Mouse (Mus musculus): ENCODE results near the gene Nxnl1. TPM values are rescaled to one million over a fixed set of nuclear protein-coding genes. Genes with fewer than 3 reads are reported as not detected.

The Nxnl1 gene
- polyA plus RNA-seq (2012; rRNA removed) = not detected in 2 replicates

GRCm38 (mm10) chr8:71566501-71566900 lies at the start of gene Nxnl1:
Gene Nxnl1, minus strand, starts transcription at chr8:71566601.

DNA sequence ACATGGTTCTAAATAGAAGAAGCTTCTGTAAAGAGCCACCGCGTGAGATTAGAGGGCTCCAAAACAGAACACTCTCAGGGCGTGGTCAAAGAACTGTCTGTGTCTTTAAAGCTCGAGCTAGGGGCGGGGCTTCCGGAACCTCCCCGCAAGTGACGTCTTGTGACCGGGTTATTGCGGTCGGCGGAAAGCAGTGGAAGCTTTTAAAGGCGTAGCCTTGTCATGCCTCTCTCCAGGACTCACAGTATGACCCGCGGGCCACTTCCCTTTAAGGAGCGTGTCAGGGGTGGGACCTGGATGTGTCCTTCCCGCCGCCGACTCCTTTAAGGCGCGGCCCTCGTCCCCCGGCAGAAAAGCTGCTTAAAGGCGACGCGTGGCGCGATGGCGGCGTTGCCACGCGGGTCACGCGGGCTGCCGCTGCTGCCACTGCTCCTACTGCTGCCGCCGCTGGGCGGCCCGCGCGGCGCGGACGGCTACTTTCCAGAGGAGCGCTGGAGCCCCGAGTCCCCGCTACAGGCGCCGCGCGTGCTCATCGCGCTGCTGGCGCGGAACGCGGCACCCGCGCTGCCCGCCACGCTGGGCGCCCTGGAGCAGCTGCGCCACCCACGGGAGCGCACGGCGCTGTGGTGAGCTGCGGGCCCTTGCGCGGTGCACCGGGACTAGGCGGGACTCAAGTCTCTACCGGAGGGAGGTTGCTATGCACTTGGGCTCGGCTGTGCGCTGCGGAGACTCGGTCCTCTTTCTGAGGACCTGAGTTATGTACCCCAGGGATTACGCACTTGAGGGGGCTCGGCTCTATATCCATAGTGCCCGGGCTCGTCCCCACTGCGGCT lies 44.6 kb upstream of the Nxnl1 start, which contains the start of gene Colgalt1:
Gene Colgalt1 (plus strand): TSS at position 177 of the 830 bp plus-strand sequence.

GRCm38 (mm10) chr8:71597451-71597850 lies 31.1 kb upstream of the Nxnl1 start, which contains the start of gene Fam129c:
Gene Fam129c, plus strand, starts transcription at chr8:71597648.

DNA sequence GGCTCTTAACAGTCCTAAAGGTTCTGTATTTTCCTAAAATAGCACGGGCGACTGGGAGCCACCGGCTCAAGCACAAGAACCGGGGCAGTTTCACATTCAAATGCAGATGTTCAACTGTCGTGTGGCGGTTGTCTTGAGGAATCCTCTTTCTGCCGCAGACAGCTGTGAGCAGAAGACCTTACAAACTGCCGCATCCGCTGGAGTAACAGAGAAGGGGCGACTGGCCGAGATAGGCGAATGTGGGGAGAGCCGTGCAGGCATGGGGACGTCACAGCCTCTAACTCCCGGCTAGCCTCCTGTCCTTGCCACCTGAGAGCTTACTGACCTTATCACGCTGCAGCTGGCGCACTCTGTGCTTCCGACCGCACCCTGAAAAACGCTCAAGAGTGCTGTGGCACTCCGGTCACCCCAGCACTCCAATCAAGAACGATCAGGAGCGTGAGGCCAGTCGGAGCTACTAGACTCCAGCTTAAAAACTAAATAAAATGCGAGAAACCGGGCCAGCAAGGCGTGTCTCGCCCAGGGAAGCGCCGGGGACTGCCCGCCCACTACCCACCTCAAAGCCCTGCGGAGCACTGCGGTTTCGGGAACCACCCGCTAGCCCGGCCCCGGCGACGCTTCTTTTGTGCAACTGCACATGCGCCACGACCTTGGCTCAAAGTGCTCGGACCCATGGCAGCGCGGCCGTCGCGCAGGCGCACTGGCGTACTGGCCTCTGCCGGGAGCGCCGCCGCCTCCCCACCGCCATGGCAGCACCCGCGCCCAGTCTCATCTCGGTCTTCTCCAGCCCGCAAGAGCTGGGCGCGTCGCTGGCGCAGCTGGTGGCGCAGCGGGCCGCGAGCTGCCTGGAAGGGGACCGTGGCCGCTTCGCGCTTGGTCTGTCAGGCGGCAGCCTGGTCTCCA lies 25.3 kb upstream of the Nxnl1 start, which contains the start of gene Pgls:
Gene Pgls (plus strand): TSS at position 706 of the 903 bp plus-strand sequence.

DNA sequence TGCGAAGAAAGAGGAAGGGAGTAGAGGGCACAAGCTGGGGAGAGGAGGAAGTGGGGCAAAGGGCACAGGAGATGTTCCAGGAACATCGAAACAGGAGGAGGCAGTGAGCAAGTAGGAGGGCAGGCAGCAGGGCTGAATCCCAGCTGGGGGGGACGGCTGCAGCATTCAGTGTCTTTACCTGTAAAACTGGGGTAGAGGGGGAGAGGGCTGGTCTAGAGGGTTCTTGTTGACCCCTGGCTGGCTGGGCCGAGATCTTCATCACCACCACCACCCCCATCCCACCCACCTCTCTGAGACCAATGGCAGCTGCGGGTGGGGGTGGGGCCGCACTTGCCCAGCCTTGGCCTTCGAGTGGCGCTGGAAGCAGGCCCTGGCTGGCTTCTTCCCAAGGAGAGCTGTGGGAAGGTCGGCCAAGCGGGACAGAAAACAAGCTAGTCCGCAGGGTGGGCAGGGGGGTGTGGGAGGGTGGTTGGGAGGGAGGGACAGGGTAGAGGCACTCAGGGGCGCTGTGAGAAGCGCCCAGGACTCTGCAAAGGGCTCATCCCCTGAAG lies 2.1 kb upstream of the Nxnl1 start, which contains the start of gene Slc27a1:
Gene Slc27a1 (plus strand): TSS at position 496 of the 551 bp plus-strand sequence.

DNA sequence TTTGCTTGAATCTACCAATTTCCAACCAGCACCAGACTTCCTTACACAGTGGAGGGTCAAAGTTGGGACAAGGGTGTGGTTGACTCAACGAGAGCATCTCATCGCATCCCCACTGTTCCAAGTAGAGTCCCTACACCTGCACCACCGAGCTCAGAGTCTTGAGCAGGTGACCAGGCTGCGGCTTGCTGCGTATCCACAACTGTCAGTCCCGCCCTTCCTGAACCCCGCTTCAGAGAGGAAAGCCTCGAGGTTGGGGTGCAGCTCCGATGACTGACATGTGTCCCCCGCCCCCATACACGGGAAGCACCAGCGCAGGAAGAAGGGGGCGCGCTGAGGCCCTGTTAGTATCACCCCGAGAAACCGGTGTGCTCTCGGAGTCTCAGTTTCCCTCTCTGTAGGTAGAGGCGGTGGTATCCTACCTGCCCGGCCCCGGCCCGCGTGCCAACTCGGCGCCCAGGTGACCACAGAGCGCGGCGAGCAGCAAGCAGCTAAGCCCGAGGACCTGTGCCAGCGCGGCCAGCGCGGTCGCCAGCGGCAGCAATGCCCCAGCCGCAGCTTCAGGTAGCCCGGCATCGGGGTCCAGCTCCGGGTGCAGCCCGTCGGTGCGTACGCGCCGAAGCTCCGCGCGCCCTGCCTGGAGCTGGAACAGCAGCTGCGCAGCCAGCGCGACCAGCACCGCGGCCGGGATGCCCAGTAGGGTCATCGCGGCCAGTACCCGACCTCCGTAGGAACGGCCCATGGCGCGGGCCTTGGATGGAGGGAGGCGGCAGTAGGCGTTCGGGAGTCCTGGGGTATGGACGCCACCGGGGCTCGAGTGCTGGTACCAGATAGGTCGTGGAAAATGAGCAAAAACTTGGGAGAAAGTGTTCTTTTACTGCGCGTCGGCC lies 8.1 kb downstream of the Nxnl1 start, which contains the start of gene Tmem221:
Gene Tmem221 (minus strand): TSS at position 801 of the 887 bp plus-strand sequence.

DNA sequence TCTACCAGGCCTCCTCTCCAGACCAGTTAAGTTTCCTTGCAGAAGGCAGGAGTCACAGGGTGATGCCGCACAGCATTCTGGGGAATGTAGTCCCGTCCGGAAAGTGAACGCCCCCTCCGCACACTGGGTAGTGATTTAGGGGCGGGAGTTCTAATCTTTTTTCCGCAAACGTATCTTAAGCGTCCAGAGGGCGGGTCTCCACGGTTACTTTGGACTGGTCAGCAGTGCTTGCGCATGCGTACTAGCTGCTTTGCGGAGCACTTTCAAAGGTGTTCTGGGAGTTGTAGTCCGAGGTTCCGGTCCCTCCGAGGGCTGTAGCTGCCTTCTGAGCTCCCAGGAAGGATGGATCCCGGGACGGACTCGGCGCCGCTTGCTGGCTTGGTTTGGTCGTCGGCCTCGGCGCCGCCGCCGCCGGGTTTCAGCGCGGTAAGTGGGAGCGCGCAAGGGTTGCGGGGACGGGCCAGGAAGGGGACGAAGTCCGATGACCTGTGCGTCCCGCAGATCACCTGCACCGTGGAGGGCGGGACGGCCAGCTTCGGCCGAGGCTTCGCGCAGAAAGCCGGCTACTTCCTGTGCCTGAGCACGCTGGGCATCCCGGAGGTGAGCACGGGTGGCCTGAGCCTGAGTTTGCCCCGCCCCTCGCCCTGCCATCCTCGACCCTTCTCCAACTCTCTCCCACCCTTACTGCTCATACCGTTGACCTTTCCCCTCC lies 23.6 kb downstream of the Nxnl1 start, which contains the start of gene Mvb12a:
Gene Mvb12a (plus strand): TSS at position 291 of the 712 bp plus-strand sequence.

GRCm38 (mm10) chr8:71537028-71537867 lies 29.2 kb downstream of the Nxnl1 start, which contains the start of gene Bst2:
Gene Bst2, minus strand, starts transcription at chr8:71537456.

DNA sequence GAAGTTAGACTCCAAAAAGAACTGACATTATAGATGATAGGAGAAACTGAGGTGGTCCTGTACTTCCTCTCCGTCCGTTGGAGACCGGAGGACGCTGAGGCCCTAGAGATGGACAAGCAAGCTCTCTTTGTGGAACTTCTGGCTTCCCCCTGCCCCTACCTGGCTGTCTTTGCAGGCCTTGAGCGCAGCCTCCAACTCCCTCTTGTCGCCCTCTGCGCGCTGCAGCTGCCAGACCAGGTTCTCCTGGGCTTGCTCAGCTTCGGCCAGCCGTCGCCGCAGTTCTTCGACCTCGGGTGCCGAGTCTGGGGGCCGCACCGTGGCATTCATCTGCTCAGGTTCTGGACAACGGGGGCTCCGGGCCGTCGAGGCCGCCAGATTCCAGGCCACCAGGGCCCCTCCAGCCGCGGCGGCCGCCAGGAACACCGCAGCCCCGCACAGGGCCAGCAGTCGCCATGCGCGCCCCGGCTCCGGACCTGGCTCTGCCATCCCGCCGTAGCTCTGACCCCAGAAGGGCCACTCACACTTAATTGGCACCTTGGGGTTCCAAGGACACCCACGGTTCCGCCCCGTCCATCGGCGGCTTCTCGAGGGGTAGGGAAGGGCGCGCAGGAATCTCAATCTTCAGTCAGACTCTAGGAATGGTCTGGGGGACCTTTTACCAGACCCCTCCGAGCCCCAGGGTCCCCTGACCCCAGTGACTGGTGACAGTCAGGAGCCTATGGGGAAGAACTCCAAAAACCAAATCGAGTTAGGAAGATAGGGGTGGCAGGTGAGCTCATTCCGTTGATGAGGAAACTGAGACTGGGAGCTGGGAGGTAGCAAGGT lies 41.0 kb downstream of the Nxnl1 start, which contains the start of gene Ccdc194:
Gene Ccdc194 (minus strand): TSS at position 486 of the 825 bp plus-strand sequence.

DNA sequence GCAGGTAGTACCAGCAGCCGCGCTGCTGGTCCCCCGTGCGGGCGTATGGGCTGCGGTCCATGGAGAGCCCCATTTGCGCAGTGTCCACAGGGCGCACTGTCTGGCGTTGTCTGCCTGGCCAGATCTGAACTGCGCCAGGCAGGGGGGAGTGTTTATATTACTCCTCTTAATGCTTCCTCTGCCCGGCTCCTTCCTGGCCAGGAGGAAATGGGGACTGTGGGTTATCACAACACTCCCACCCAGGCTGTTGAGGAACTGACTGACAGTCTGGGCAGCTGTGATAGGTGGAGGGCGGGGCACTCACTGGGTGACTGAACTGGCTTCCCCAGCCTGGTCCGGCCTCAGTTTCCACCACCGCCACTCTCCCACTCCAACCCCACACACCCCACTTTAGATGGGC lies 54.8 kb downstream of the Nxnl1 start, which contains the start of gene Plvap:
Gene Plvap (minus strand): TSS at position 109 of the 400 bp plus-strand sequence.

Other genes starting within 250 kb of the Nxnl1 start
- 58.7 and 64.8 TPM in 2 replicates for gene Use1, start 199.8 kb downstream of the Nxnl1 start, polyA plus RNA-seq (2012; rRNA removed)
- 3.7 and 3.9 TPM in 2 replicates for gene Ocel1, start 195.3 kb downstream of the Nxnl1 start, polyA plus RNA-seq (2012; rRNA removed)
- 41.6 and 43.5 TPM in 2 replicates for gene Nr2f6, start 184.6 kb downstream of the Nxnl1 start, polyA plus RNA-seq (2012; rRNA removed)
- 7.7 and 10.4 TPM in 2 replicates for gene Ushbp1, start 170.8 kb downstream of the Nxnl1 start, polyA plus RNA-seq (2012; rRNA removed)
- 52.9 and 54.8 TPM in 2 replicates for gene Babam1, start 169.7 kb downstream of the Nxnl1 start, polyA plus RNA-seq (2012; rRNA removed)
- 20.7 and 26.6 TPM in 2 replicates for gene Ankle1, start 160.6 kb downstream of the Nxnl1 start, polyA plus RNA-seq (2012; rRNA removed)
- 5.5 and 5.9 TPM in 2 replicates for gene Abhd8, start 102.9 kb downstream of the Nxnl1 start, polyA plus RNA-seq (2012; rRNA removed)
- 40.1 and 49.6 TPM in 2 replicates for gene Mrpl34, start 101.6 kb downstream of the Nxnl1 start, polyA plus RNA-seq (2012; rRNA removed)
- 20.9 and 21.3 TPM in 2 replicates for gene Dda1, start 97.4 kb downstream of the Nxnl1 start, polyA plus RNA-seq (2012; rRNA removed)
- gene Ano8, start 80.6 kb downstream of the Nxnl1 start, polyA plus RNA-seq (2012; rRNA removed) = 1.9 and 2.2 TPM in 2 replicates
- gene Gtpbp3, start 78.5 kb downstream of the Nxnl1 start, polyA plus RNA-seq (2012; rRNA removed) = 7.7 and 9.4 TPM in 2 replicates
- gene Plvap, start 54.8 kb downstream of the Nxnl1 start, polyA plus RNA-seq (2012; rRNA removed) = 22.0 and 24.1 TPM in 2 replicates
- gene Ccdc194, start 40.9 kb downstream of the Nxnl1 start, polyA plus RNA-seq (2012; rRNA removed) = 0.16 and 0.24 TPM in 2 replicates
- 137 and 184 TPM in 2 replicates for gene Bst2, start 29.1 kb downstream of the Nxnl1 start, polyA plus RNA-seq (2012; rRNA removed)
- gene Mvb12a, start 23.7 kb downstream of the Nxnl1 start, polyA plus RNA-seq (2012; rRNA removed) = 46.5 and 48.2 TPM in 2 replicates
- gene Tmem221, start 7.7 kb downstream of the Nxnl1 start, polyA plus RNA-seq (2012; rRNA removed) = 0.49 and 0.64 TPM in 2 replicates
- gene Slc27a1, start 2.3 kb upstream of the Nxnl1 start, polyA plus RNA-seq (2012; rRNA removed) = 6.8 and 7.5 TPM in 2 replicates
- 63.9 and 74.3 TPM in 2 replicates for gene Pgls, start 25.6 kb upstream of the Nxnl1 start, polyA plus RNA-seq (2012; rRNA removed)
- 5.4 and 6.2 TPM in 2 replicates for gene Fam129c, start 31.0 kb upstream of the Nxnl1 start, polyA plus RNA-seq (2012; rRNA removed)
- gene Colgalt1, start 44.4 kb upstream of the Nxnl1 start, polyA plus RNA-seq (2012; rRNA removed) = 49.9 and 57.5 TPM in 2 replicates
- gene Unc13a, start 105.2 kb upstream of the Nxnl1 start, polyA plus RNA-seq (2012; rRNA removed) = 0.29 and 0.43 TPM in 2 replicates
- gene Jak3, start 109.7 kb upstream of the Nxnl1 start, polyA plus RNA-seq (2012; rRNA removed) = 5.2 and 6.9 TPM in 2 replicates
- 2.1 and 2.4 TPM in 2 replicates for gene Insl3, start 122.6 kb upstream of the Nxnl1 start, polyA plus RNA-seq (2012; rRNA removed)
- gene B3gnt3, start 135.2 kb upstream of the Nxnl1 start, polyA plus RNA-seq (2012; rRNA removed) = 2.1 and 2.2 TPM in 2 replicates
- gene Fcho1, start 159.1 kb upstream of the Nxnl1 start, polyA plus RNA-seq (2012; rRNA removed) = 22.6 and 26.5 TPM in 2 replicates

Data from liver, embryonic 18 days (tissue).